Mouse (Mus musculus): ENCODE data around the gene Vps13d. TPM values are rescaled to one million over a fixed set of nuclear protein-coding genes. Genes with fewer than 3 reads are reported as not detected.

Gene Vps13d
- polyA plus RNA-seq, 1 experiment from 2014 or later: 10.1 TPM

GRCm38 (mm10) chr4:144974458-144974857, 220.3 kb downstream of the Vps13d start:
- no peaks in the 10 kb centered on the region for H3K27me3 ChIP-seq (ENCODE audit: control insufficient read depth, insufficient read depth, low read length)
- H3K4me2 ChIP-seq (ENCODE audit: low read depth, low read length): no peak overlapping the region
- H3K27ac ChIP-seq (replicated peaks; ENCODE audit: low read depth, low read length): no peak overlapping the region
- no peak overlapping the region for H3K9ac ChIP-seq (replicated peaks; ENCODE audit: low read length)
- H3K9me3 ChIP-seq (replicated peaks; ENCODE audit: control insufficient read depth, low read length): no peaks in the 10 kb centered on the region
- no peak for DNase-seq (ENCODE audit: low spot score)
- ATAC-seq (replicated peaks; ENCODE audit: insufficient number of reproducible peaks, low FRiP score, low TSS enrichment, low read depth): no peak
- WGBS: 69% methylated on average over 3 of the region's 3 CpGs
- no peak overlapping the region for H3K4me3 ChIP-seq (ENCODE audit: low read depth, low read length)
- H3K36me3 ChIP-seq (replicated peaks; ENCODE audit: control insufficient read depth, insufficient read depth, low read depth, low read length): no peaks in the 10 kb centered on the region
- no peaks in the 10 kb centered on the region for H3K4me1 ChIP-seq (ENCODE audit: control insufficient read depth, insufficient read depth, low read length)

DNA sequence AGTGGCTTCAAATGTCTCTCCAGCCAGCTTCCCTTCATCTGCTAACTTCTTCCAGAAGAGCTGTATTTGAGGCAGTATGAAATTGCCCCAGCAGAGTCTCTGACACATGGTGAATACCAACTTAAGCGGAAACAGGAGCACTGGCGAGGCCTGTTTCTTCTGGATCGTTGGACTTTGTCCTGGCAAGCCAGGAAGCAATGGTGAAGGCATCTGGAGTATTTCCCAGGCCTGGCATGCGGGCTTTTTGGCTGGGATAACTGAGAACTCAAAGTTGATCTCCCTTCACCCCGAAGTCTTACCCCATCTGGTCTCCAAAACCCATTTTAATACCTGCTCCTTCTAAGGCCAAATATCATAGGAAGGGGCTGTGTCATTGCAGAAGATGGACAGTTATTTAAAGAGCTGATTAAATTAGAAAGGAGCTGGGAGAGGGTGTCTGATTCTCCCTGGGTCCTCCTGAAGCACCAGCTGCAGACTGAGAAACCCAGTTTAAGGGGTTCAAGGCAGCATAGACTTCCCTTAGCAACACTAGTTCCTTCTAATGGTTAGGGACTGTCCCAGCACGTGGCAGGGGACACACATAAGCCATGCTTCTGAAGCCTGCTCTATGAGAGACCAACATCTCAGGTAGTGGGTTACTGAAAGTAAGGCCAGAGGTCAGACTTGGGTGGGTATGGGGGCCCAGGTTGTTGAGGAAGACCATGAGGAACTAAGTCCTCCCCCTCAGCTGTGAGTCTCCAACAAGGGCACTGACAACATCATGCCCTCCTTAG, 221.7 kb downstream of the Vps13d start:
- H3K4me1 ChIP-seq (ENCODE audit: control insufficient read depth, insufficient read depth, low read length): no peaks in the 10 kb centered on the region
- H3K4me3 ChIP-seq (ENCODE audit: low read depth, low read length): no peak overlapping the region
- no peaks in the 10 kb centered on the region for H3K27me3 ChIP-seq (ENCODE audit: control insufficient read depth, insufficient read depth, low read length)
- DNase-seq (ENCODE audit: low spot score) (no peak), ATAC-seq (replicated peaks; ENCODE audit: insufficient number of reproducible peaks, low FRiP score, low TSS enrichment, low read depth) (no peak)
- H3K4me2 ChIP-seq (ENCODE audit: low read depth, low read length): no peak overlapping the region
- 86% methylated on average over 6 of the region's 6 CpGs for WGBS
- H3K27ac ChIP-seq (replicated peaks; ENCODE audit: low read depth, low read length): no peak overlapping the region
- no peaks in the 10 kb centered on the region for H3K9me3 ChIP-seq (replicated peaks; ENCODE audit: control insufficient read depth, low read length)
- H3K36me3 ChIP-seq (replicated peaks; ENCODE audit: control insufficient read depth, insufficient read depth, low read depth, low read length): no peaks in the 10 kb centered on the region
- no peak overlapping the region for H3K9ac ChIP-seq (replicated peaks; ENCODE audit: low read length)

- Histone ChIP-seq H3K4me2 (ENCODE audit: low read depth, low read length) (no peak overlapping the region), H3K9ac (replicated peaks; ENCODE audit: low read length) (no peak overlapping the region), H3K27me3 (ENCODE audit: control insufficient read depth, insufficient read depth, low read length) (no peaks in the 10 kb centered on the region), H3K27ac (replicated peaks; ENCODE audit: low read depth, low read length) (no peak overlapping the region), H3K4me3 (ENCODE audit: low read depth, low read length) (no peak overlapping the region), H3K9me3 (replicated peaks; ENCODE audit: control insufficient read depth, low read length) (no peaks in the 10 kb centered on the region), H3K36me3 (replicated peaks; ENCODE audit: control insufficient read depth, insufficient read depth, low read depth, low read length) (no peaks in the 10 kb centered on the region), H3K4me1 (ENCODE audit: control insufficient read depth, insufficient read depth, low read length) (no peaks in the 10 kb centered on the region)
- DNase-seq (ENCODE audit: low spot score): no peak
- 92% methylated on average over 2 of the region's 2 CpGs for WGBS
- no peak for ATAC-seq (replicated peaks; ENCODE audit: insufficient number of reproducible peaks, low FRiP score, low TSS enrichment, low read depth)
Observed at GRCm38 (mm10) chr4:144971048-144971447, 223.8 kb downstream of the Vps13d start.

DNA sequence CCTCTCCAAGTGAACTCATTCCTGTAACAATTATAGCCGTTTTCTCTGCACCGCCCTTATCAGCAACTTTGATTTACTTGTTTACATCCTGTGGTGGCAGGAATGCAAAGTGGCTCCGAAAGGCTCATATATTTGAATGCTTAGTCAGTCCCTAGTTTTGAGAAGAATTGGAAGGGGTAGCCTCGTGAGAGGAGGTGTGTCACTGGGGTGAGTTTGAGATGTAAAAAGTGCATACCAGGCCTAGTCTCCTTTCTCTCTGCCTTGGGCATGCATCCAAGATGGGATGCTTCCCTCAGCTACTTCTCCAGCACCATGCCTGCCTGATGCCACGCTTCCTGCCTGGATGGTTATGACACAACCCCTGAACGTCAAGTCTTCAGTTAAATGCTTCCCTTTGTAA, 225.8 kb downstream of the Vps13d start:
- H3K27ac ChIP-seq (replicated peaks; ENCODE audit: low read depth, low read length): no peak overlapping the region
- DNase-seq (ENCODE audit: low spot score) (no peak), ATAC-seq (replicated peaks; ENCODE audit: insufficient number of reproducible peaks, low FRiP score, low TSS enrichment, low read depth) (no peak)
- H3K27me3 ChIP-seq (ENCODE audit: control insufficient read depth, insufficient read depth, low read length): no peaks in the 10 kb centered on the region
- no peak overlapping the region for H3K4me2 ChIP-seq (ENCODE audit: low read depth, low read length)
- H3K9me3 ChIP-seq (replicated peaks; ENCODE audit: control insufficient read depth, low read length): no peaks in the 10 kb centered on the region
- no peak overlapping the region for H3K9ac ChIP-seq (replicated peaks; ENCODE audit: low read length)
- H3K36me3 ChIP-seq (replicated peaks; ENCODE audit: control insufficient read depth, insufficient read depth, low read depth, low read length): no peaks in the 10 kb centered on the region
- WGBS: 77% methylated on average over 6 of the region's 6 CpGs
- no peak overlapping the region for H3K4me3 ChIP-seq (ENCODE audit: low read depth, low read length)
- H3K4me1 ChIP-seq (ENCODE audit: control insufficient read depth, insufficient read depth, low read length): no peaks in the 10 kb centered on the region

DNA sequence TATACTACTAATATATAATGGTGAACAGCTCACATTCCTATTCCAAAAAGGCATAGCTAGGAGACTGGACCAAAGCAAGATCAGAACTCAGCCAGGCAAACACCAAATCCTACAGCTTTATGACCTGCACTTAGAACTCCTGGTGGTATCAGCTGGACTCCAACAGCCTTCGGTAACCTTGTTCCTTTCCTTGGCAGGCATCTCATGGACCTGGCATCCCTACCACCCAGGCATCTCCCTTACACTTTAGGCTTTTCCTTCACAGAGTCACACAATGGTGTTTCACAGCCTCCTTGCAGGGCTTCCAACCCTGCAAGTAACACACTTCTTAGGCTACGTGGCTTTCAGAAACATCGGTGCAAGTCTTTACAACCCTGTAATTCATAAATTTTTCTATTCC, 226.4 kb downstream of the Vps13d start:
- WGBS: 91% methylated on average over 3 of the region's 3 CpGs

GRCm38 (mm10) chr4:144965255-144965654, 229.6 kb downstream of the Vps13d start:
- H3K4me2 ChIP-seq (ENCODE audit: low read depth, low read length): no peak overlapping the region
- ATAC-seq (replicated peaks; ENCODE audit: insufficient number of reproducible peaks, low FRiP score, low TSS enrichment, low read depth) (no peak; the same call in 1 of the 2 replicates), DNase-seq (ENCODE audit: low spot score) (no peak)
- H3K9ac ChIP-seq (replicated peaks; ENCODE audit: low read length): no peak overlapping the region
- H3K27me3 ChIP-seq (ENCODE audit: control insufficient read depth, insufficient read depth, low read length): no peaks in the 10 kb centered on the region
- no peak overlapping the region for H3K4me3 ChIP-seq (ENCODE audit: low read depth, low read length)
- no peaks in the 10 kb centered on the region for H3K36me3 ChIP-seq (replicated peaks; ENCODE audit: control insufficient read depth, insufficient read depth, low read depth, low read length)
- H3K27ac ChIP-seq (replicated peaks; ENCODE audit: low read depth, low read length): no peak overlapping the region
- WGBS: 83% methylated on average over 2 of the region's 2 CpGs
- H3K4me1 ChIP-seq (ENCODE audit: control insufficient read depth, insufficient read depth, low read length): no peaks in the 10 kb centered on the region
- no peaks in the 10 kb centered on the region for H3K9me3 ChIP-seq (replicated peaks; ENCODE audit: control insufficient read depth, low read length)

More for the DNA sequence above, 226.4 kb downstream of the Vps13d start:
- H3K9me3 ChIP-seq (replicated peaks; ENCODE audit: control insufficient read depth, low read length): no peaks in the 10 kb centered on the region
- ATAC-seq (replicated peaks; ENCODE audit: insufficient number of reproducible peaks, low FRiP score, low TSS enrichment, low read depth): no peak
- no peaks in the 10 kb centered on the region for H3K4me1 ChIP-seq (ENCODE audit: control insufficient read depth, insufficient read depth, low read length)
- no peak overlapping the region for H3K27ac ChIP-seq (replicated peaks; ENCODE audit: low read depth, low read length)
- H3K36me3 ChIP-seq (replicated peaks; ENCODE audit: control insufficient read depth, insufficient read depth, low read depth, low read length): no peaks in the 10 kb centered on the region
- no peak overlapping the region for H3K4me2 ChIP-seq (ENCODE audit: low read depth, low read length)
- no peak for DNase-seq (ENCODE audit: low spot score)
- no peaks in the 10 kb centered on the region for H3K27me3 ChIP-seq (ENCODE audit: control insufficient read depth, insufficient read depth, low read length)
- H3K9ac ChIP-seq (replicated peaks; ENCODE audit: low read length): no peak overlapping the region
- H3K4me3 ChIP-seq (ENCODE audit: low read depth, low read length): no peak overlapping the region

- DNase-seq (ENCODE audit: low spot score) (no peak), ATAC-seq (replicated peaks; ENCODE audit: insufficient number of reproducible peaks, low FRiP score, low TSS enrichment, low read depth) (no peak)
- Histone ChIP-seq H3K27me3 (ENCODE audit: control insufficient read depth, insufficient read depth, low read length) (no peaks in the 10 kb centered on the region), H3K4me3 (ENCODE audit: low read depth, low read length) (no peak overlapping the region), H3K27ac (replicated peaks; ENCODE audit: low read depth, low read length) (no peak overlapping the region), H3K4me2 (ENCODE audit: low read depth, low read length) (no peak overlapping the region), H3K4me1 (ENCODE audit: control insufficient read depth, insufficient read depth, low read length) (no peaks in the 10 kb centered on the region), H3K36me3 (replicated peaks; ENCODE audit: control insufficient read depth, insufficient read depth, low read depth, low read length) (no peaks in the 10 kb centered on the region), H3K9ac (replicated peaks; ENCODE audit: low read length) (no peak overlapping the region), H3K9me3 (replicated peaks; ENCODE audit: control insufficient read depth, low read length) (no peaks in the 10 kb centered on the region)
- WGBS: 80% methylated on average over 3 of the region's 3 CpGs
Observed at GRCm38 (mm10) chr4:144961696-144962095, 233.1 kb downstream of the Vps13d start.

DNA sequence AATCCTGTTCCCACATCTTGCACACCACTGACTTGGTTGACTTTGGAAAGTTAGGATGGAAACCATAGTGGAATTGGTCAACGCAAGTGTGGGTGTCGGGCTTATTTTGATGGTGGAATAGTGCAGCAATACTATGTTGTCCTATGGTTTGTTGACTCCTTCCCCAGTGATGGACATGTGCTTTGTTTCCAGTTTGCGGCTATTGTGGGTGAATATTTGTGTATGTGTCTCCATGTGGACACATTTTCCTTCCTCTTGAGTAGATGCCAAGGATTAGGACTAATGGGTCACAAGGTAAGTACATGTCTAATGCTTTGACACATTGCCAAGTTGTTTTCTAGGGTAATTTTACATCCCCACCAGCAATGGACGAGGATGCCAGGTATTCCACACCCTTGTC, 233.6 kb downstream of the Vps13d start:
- Histone ChIP-seq H3K4me2 (ENCODE audit: low read depth, low read length) (no peak overlapping the region), H3K36me3 (replicated peaks; ENCODE audit: control insufficient read depth, insufficient read depth, low read depth, low read length) (no peaks in the 10 kb centered on the region), H3K27ac (replicated peaks; ENCODE audit: low read depth, low read length) (no peak overlapping the region), H3K4me1 (ENCODE audit: control insufficient read depth, insufficient read depth, low read length) (no peaks in the 10 kb centered on the region), H3K9me3 (replicated peaks; ENCODE audit: control insufficient read depth, low read length) (no peaks in the 10 kb centered on the region), H3K9ac (replicated peaks; ENCODE audit: low read length) (no peak overlapping the region), H3K4me3 (ENCODE audit: low read depth, low read length) (no peak overlapping the region), H3K27me3 (ENCODE audit: control insufficient read depth, insufficient read depth, low read length) (no peaks in the 10 kb centered on the region)
- ATAC-seq (replicated peaks; ENCODE audit: insufficient number of reproducible peaks, low FRiP score, low TSS enrichment, low read depth) (no peak), DNase-seq (ENCODE audit: low spot score) (no peak)
- WGBS: 92% methylated on average over 4 of the region's 4 CpGs

Measured in embryonic facial prominence, embryonic 11.5 days (tissue).